Mouse (Mus musculus) layer of hippocampus, adult 9-10 months (tissue): Measurements from ENCODE around the gene Pde8b.
A peak's percentile ranks its signal among the peaks of the same experiment; 100 is the strongest.

Experiments used
- DNase-seq: peaks from one replicate; pipeline ENCODE4 v3.0.0; 2022; ENCODE audit warnings: low spot score

The Pde8b gene

GRCm38 (mm10) chr13:95249511-95250456, at the start of gene Pde8b:
Gene Pde8b (minus strand): TSS chr13:95250336.
- peak; percentile 16 for DNase-seq

DNA sequence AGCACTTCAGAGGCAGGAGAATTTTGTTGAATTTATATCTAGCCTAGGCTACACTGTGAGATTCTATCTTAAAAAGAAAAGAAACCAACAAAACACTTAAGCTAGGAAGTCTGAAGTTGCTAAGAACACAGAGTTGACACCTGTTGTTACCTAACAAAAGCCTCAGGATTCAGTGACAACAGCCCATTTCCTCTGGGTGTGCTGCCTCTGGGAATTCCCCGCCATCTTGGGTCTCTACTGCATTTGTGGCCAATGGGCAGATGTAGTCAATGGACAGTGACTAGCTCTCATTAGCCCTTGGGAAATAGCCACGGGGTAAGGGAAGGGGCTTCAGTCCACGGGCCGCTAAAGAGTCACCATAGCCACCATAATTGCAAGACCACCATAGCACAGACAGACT, 41.8 kb upstream of the Pde8b start:
- no peak for DNase-seq

DNA sequence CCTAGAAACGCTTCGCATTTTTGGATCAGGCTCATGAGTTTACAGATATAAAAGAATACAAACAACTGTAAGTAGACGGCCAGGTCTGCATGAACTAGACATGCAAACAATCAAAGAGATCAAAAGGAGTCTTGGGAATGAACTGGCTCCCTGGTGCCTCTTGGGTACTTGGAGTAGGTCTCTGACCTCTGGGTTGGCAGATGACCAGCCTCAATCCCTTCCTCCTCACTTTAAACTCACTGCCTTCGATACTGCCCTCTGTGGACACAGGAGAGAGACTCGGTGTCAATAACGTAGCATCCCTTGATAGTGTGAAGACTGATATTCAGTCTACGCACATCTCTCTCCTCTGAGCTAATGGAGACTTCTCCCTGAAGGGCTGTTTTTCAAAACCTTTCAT, 37.9 kb upstream of the Pde8b start:
- no peak for DNase-seq

GRCm38 (mm10) chr13:95286989-95287388, 36.9 kb upstream of the Pde8b start:
- peak; percentile 51 for DNase-seq

DNA sequence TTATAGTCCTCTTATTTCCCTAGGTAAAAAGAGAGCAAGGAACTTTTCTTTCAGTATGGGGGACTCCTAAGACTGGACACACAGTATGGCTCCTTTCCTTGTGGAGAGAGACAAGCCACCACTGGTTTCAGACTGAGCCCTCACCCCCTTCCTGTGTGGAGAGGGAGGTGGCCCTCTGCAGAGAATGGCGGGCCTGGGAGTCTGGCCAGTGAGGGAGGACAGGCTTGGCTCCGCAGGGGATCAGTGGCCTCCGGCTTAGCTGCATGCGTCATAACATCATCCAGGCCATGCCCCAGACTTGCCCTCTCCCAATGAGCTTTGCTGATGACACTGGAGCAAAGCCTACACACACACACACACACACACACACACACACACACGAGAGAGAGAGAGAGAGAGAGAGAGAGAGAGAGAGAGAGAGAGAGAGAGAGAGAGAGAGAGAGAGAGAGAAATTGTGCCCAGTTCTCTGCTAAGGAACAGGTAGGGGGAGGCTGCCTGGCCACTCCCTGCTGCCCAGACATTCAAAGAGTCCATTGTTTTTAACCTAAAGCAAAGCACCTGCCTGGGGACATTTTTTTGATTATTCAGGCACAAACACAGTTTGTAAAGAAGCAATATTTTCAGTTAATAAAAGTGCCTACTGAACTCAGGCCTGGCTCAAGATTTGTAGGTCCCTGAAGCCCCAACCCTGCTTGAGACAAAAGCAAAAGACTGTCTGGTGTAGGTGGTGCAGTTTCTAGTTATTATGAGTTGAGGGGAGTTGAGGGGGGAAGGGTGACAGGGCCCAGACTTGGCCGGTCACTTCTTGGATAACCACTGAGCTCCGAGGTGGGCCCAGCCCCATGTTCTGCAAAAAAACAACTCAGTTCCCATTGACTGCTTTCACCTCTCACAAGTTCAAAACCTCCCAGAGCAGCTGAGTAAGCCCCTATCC, 31.9 kb upstream of the Pde8b start:
- no peak for DNase-seq

- DNase-seq, result no peak
Observed at GRCm38 (mm10) chr13:95278426-95279025, 28.4 kb upstream of the Pde8b start.

- no peak for DNase-seq
Observed at GRCm38 (mm10) chr13:95264691-95265090, 14.6 kb upstream of the Pde8b start.

DNA sequence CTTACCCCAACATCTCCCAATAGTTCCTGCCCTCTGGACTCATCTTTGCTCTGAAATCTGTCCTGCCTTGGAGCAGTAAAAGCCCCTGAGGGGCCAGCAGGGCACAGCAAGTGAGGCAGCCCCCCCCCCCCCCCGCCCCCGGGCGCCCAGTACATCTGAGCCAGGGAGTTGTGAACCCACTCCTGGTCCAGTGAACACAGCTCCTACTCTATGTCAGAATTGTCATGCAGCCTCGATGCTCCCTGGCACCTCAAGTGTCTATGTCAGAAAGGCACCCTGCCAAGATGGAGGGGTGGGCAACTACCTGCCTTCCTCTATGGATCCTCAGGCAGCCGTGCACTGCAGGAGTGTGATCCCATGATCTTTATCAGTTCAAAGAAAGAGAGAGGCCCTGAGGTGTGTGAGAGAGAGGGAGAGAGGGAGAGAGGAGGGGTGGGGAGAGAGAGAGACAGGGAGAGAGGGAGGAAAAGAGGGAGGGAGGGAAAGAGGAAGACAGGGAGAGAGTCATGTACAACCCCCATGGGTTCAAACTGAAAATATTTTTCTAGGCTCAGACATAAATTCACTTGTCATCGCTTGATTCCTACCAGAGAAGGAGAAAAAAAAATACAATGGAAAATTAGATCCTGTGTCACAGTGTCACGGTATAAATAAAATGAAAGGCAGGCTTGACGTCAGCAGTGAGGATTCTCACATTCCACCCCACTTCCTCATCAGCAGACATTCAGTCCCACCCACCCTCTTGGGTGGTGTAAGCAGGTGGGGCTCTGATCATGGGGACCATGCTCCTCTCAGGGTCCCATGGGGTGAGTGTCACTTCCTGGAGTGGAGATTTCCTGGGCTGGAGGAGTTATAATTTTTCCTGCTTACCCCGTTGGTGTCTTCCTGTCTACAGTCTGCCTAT, 11.0 kb upstream of the Pde8b start:
- no peak for DNase-seq

GRCm38 (mm10) chr13:95260391-95260790, 10.3 kb upstream of the Pde8b start:
- DNase-seq, result no peak

- DNase-seq, result no peak
Observed at GRCm38 (mm10) chr13:95257083-95257482, 6.9 kb upstream of the Pde8b start.

GRCm38 (mm10) chr13:95255083-95255482, 4.9 kb upstream of the Pde8b start:
- no peak for DNase-seq

- DNase-seq, result no peak
Observed at GRCm38 (mm10) chr13:95243026-95243425, 7.1 kb downstream of the Pde8b start.

GRCm38 (mm10) chr13:95237488-95237887, 12.6 kb downstream of the Pde8b start:
- DNase-seq, result no peak

DNA sequence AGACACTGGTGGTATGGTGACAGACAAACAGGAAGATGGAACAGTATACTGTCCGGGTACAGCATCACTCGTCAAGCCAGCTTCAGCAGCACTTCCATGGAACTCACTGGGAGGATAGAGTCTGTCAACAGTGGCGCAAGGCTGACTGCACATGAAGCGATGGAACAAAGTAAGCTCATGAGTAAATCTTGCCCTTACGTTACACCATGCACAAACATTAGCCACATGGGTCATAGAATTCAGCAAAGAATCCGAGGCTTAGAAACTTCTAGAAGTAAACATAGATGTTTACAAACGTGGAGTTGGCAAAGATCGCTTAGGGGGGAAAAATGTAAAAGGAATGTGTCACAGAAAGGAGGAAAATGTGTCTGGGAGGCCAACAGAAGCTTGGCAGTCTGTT, 14.9 kb downstream of the Pde8b start:
- DNase-seq, result no peak

DNA sequence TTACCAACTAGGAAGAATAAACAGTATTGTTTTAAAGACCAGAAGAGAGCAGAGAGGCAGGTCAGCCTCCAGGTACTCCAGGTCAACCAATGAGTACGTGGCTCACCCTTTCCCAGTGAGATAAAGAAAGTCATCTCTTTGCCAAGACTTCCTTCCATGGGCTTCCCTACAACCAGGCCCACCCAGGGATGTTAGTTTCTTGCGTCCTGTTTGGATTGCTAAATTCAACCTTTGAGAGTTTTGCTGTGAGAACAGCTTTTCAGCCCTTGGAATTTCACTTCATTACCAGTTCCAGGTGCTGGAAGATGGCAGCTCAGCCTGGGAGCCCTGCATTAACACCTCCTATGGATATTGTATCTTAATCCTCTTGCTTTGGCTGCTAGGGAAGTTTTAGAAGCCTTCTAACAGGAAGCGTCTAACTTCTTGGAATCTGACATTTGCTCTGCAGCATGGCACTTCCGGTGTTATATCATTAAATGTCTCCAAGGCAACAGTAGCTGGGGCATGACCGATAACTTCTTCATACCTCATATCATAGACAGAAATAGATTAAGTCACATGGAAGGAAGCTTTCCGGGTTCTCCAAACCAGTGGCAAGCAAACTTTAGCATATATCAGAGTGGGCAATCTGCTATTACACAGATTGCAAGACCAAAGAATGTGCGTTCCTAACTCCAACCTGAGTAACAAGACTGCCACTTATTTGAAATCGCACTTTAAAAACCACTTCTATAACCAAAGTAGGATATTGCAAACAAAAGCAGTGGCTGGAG, 18.6 kb downstream of the Pde8b start:
- no peak for DNase-seq

DNA sequence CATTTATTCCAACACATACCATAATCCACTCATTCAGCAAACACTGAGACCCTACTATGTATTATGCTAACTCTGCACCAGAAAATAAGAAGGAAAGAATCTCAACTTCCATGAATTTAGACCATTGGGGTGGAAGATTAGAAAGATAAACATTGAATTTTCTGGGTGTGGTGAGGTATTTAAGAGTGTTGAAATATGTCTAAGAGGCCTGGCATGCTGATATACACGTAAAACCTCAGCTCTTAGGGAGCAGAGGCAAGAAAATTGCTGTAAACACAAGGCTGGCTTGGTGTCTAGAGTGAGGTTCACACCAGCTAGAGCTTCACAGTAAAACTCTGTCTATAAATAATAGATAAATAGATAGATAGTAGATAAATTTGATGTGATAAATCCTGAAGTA, 19.8 kb downstream of the Pde8b start:
- DNase-seq, result no peak

DNA sequence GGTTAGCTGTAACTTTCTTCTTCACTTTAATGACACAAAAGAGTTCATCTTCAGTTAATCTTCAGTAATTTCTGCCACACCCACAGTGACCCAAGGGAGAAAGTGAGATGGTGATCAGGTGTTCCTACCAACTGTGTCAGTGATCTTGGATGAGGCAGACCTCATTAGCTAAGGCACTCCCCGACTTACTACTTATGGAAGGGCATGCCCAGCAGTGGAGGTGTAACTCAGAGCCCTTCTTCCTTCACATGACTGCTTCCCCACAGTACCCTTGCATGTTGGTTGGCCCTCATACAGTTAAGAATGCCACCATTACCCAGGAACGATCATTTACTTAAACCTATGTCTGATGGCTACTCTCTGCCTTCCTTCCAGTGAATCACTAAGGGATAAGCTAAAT, 25.6 kb downstream of the Pde8b start:
- no peak for DNase-seq

GRCm38 (mm10) chr13:95223427-95223772, 26.7 kb downstream of the Pde8b start:
- DNase-seq, result no peak

DNA sequence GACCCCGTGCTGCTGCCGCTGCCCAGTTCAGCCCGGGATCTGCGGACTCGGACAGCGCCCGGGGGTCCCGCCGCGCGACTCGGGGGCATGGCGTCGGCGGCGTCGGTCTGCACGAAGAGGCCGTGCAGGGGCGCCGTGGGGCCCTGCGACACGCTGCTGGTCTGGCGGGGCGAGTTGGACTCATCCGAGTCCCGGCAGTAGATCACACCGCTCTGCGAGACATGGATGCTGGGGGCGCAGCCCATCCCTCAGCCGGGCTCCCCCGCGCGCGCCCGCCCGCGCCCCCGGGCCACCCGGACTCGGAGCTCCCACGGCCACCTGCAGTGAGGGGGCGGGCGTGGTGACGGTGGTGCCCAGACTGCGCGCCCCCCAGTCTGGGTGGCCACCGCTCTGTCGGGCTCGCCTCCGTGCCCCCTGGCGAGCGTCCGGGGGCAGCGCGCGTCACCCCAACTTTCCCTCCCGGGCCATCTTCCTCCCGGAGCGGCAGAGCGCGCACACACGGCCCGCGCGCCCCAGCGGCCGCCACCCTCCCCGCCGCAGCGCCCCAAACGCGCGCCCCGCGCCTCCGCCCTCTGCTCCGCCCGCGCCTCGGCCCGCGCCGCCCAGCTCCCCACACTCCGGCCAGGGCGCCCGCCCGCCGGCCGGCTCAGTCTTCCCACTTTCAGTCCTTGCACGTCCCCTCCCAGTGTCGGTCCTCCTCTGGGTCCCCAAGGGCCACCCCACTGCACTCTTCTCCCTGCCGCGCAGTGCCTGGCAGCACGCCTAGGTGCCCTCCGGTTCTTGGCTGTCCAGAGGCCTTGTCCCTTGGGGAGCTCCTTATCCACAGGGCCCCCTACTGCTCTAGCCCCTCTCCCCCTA, 27.3 kb downstream of the Pde8b start:
- DNase-seq, result no peak
